Mouse (Mus musculus): ENCODE data around the gene G6pc3.

DNA sequence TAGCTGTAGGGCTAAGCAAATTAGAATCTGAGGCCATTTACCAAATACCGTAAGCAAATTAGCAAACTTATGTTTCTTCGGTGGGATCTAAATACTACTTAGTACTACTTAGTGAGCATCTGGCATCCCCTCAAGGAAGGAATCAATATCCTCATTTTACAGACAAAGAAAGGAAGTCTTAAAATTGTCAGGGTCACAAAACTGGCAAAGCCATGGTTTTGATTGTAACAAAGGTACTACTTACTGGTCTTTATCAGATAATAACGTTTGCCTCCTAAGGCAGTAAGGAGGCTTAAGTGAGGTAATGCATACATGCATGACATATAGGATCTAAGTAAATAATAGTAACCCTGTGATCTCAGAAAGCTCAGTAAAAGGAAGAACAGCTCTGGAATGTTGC is 3.7 kb upstream of the G6pc3 start:
- peak; percentile 3; the same call in 1 of the 2 replicates for TF ChIP-seq EP300 (IDR thresholded peaks at IDR 0.05; ENCODE audit: low read length)
- no peak for TF ChIP-seq CHD1 (IDR thresholded peaks at IDR 0.05; ENCODE audit: low read depth, low read length)
- no peak for TF ChIP-seq POLR2A (IDR thresholded peaks at IDR 0.05; ENCODE audit: low read depth, low read length)
- TF ChIP-seq CTCF (conservative IDR thresholded peaks at IDR 0.05 in 1 of 2, IDR thresholded peaks at IDR 0.05 in 1 of 2; ENCODE audit: low read depth in 2 of 2, low read length in 2 of 2): no peak
- no peak for TF ChIP-seq NELFE (IDR thresholded peaks at IDR 0.05; ENCODE audit: low read depth, low read length)
- no peak for TF ChIP-seq MAX (IDR thresholded peaks at IDR 0.05; ENCODE audit: low read length)
- TF ChIP-seq POLR2AphosphoS2 (IDR thresholded peaks at IDR 0.05; ENCODE audit: low read depth, low read length): no peak
- TF ChIP-seq HCFC1 (IDR thresholded peaks at IDR 0.05; ENCODE audit: low read depth, low read length): no peak

All from CH12.LX (cell line).